Mouse (Mus musculus): ENCODE measurements at regions not wholly inside any gene's neighbourhood (a gene's known extent, or its start where the extent isn't known, plus 50 kb on each side); places are given as distances from the start of the nearest gene placed in this dataset.

- no peak for TF ChIP-seq CTCF (IDR thresholded peaks at IDR 0.05; ENCODE audit: borderline replicate concordance, extremely low read depth, insufficient read depth, insufficient read length)
- no peak for TF ChIP-seq POLR2A (IDR thresholded peaks at IDR 0.05; ENCODE audit: borderline replicate concordance, extremely low read depth, insufficient read depth, insufficient read length, poor library complexity, severe bottlenecking)
Observed at GRCm38 (mm10) chr11:8723102-8723640, 58.8 kb upstream of the Tns3 start.

All from brain, embryonic 14.5 days (tissue).